Mouse (Mus musculus) MEL (cell line): ENCODE data around the gene 6330409D20Rik. TPM values are rescaled to one million over a fixed set of nuclear protein-coding genes. Genes with fewer than 3 reads are reported as not detected.

ENCODE experiments used
- DNase-seq: peaks from one replicate; pipeline ENCODE4 v3.0.0; 2011; ENCODE audit warnings: low read depth, low spot score
- H3K27ac ChIP-seq: 2 replicates; pipeline ENCODE4 v1.5.1; 2012; ENCODE audit warnings: low read depth, mild to moderate bottlenecking, control low read depth, low read length, moderate library complexity; ENCODE audit not compliant: control insufficient read depth
- H3K27me3 ChIP-seq, 2 experiments: fragments of 150-350 bp in 1 of 2; sonication (generic) in 1 of 2; 2 replicates each; pipeline ENCODE4 v1.6.1; 2012; ENCODE audit warnings: low read length in 2 of 2, mild to moderate bottlenecking in 2 of 2, improper control_type of control experiment in 1 of 2, moderate library complexity in 1 of 2; ENCODE audit not compliant: insufficient read depth in 2 of 2, control insufficient read depth in 1 of 2
- H3K36me3 ChIP-seq, 2 experiments: 2 replicates each; pipeline ENCODE4 v1.6.1; 2012 to 2014; ENCODE audit warnings: low read length in 2 of 2, improper control_type of control experiment in 1 of 2, inconsistent platforms in 1 of 2, mild to moderate bottlenecking in 1 of 2; ENCODE audit not compliant: insufficient read depth in 2 of 2, control insufficient read depth in 1 of 2
- H3K4me1 ChIP-seq, 2 experiments: fragments of 150-350 bp in 1 of 2; sonication (generic) in 1 of 2; 2 replicates each; pipeline ENCODE4 v1.6.1; 2012; ENCODE audit warnings: low read length in 2 of 2, improper control_type of control experiment in 1 of 2, mild to moderate bottlenecking in 1 of 2; ENCODE audit not compliant: insufficient read depth in 2 of 2, control insufficient read depth in 1 of 2
- H3K4me3 ChIP-seq, 2 experiments: fragments of 150-350 bp in 1 of 2; sonication (generic) in 1 of 2; 2 replicates each; pipeline ENCODE4 v1.5.1; 2012; ENCODE audit warnings: low read depth in 2 of 2, low read length in 2 of 2, mild to moderate bottlenecking in 2 of 2, moderate library complexity in 2 of 2, control low read depth in 1 of 2, improper control_type of control experiment in 1 of 2; ENCODE audit not compliant: control insufficient read depth in 1 of 2, insufficient read depth in 1 of 2
- H3K79me2 ChIP-seq: 2 replicates; pipeline ENCODE4 v1.6.1; 2012; ENCODE audit warnings: mild to moderate bottlenecking, low read length, moderate library complexity; ENCODE audit not compliant: control insufficient read depth, poor library complexity, insufficient read depth
- H3K9ac ChIP-seq: 2 replicates; pipeline ENCODE4 v1.6.1; 2012; ENCODE audit warnings: low read depth, mild to moderate bottlenecking, control low read depth, low read length, moderate library complexity; ENCODE audit not compliant: control insufficient read depth, poor library complexity, severe bottlenecking
- H3K9me3 ChIP-seq: fragments of 150-350 bp; sonication (generic); replicated peaks from 2 replicates; pipeline ENCODE4 v1.6.1; 2012; ENCODE audit warnings: mild to moderate bottlenecking, low read length, improper control_type of control experiment, moderate library complexity; ENCODE audit not compliant: insufficient read depth
- CHD2 ChIP-seq: IDR thresholded peaks from 2 replicates; pipeline ENCODE4 v1.6.1; 2011; ENCODE audit warnings: low read length, improper control_type of control experiment
- CTCF ChIP-seq, 3 experiments: IDR thresholded peaks in 2 of 3; conservative IDR thresholded peaks in 1 of 3; 2 replicates each; pipeline ENCODE4 v1.5.1; 2011 to 2012; ENCODE audit warnings: low read length in 3 of 3, low read depth in 2 of 3, mild to moderate bottlenecking in 2 of 3, improper control_type of control experiment in 1 of 3, inconsistent platforms in 1 of 3, mixed read lengths in 1 of 3, moderate library complexity in 1 of 3; ENCODE audit not compliant: control insufficient read depth in 1 of 3, insufficient read depth in 1 of 3, poor library complexity in 1 of 3, severe bottlenecking in 1 of 3
- E2F4 ChIP-seq: IDR thresholded peaks from 2 replicates; pipeline ENCODE4 v1.6.1; 2011; ENCODE audit warnings: low read depth, low read length, improper control_type of control experiment, borderline replicate concordance
- EP300 ChIP-seq, 2 experiments: IDR thresholded peaks; 2 replicates each; pipeline ENCODE4 v1.6.1; 2011; ENCODE audit warnings: improper control_type of control experiment in 2 of 2, low read length in 2 of 2, low read depth in 1 of 2, mild to moderate bottlenecking in 1 of 2
- GABPA ChIP-seq: IDR thresholded peaks from 2 replicates; pipeline ENCODE4 v1.6.1; 2012; ENCODE audit warnings: low read depth, mild to moderate bottlenecking, inconsistent platforms, low read length, improper control_type of control experiment, moderate library complexity
- HCFC1 ChIP-seq: IDR thresholded peaks from 2 replicates; pipeline ENCODE4 v1.6.1; 2012; ENCODE audit warnings: low read depth, mild to moderate bottlenecking, inconsistent platforms, low read length, improper control_type of control experiment, moderate library complexity
- JUND ChIP-seq: IDR thresholded peaks from 2 replicates; pipeline ENCODE4 v1.6.1; 2011; ENCODE audit warnings: low read depth, mild to moderate bottlenecking, improper control_type of control experiment, low read length
- MAZ ChIP-seq: IDR thresholded peaks from 2 replicates; pipeline ENCODE4 v1.6.1; 2012; ENCODE audit warnings: low read depth, mild to moderate bottlenecking, inconsistent platforms, low read length, improper control_type of control experiment
- MYC ChIP-seq: IDR thresholded peaks from 2 replicates; pipeline ENCODE4 v1.6.1; 2011; ENCODE audit warnings: low read depth, mild to moderate bottlenecking, low read length, improper control_type of control experiment, moderate library complexity
- POLR2AphosphoS5 ChIP-seq: IDR thresholded peaks from 2 replicates; pipeline ENCODE4 v1.6.1; 2012; ENCODE audit warnings: low read depth, borderline replicate concordance, mild to moderate bottlenecking, inconsistent platforms, low read length, moderate library complexity, mixed read lengths
- RAD21 ChIP-seq: IDR thresholded peaks from 2 replicates; pipeline ENCODE4 v1.6.1; 2011; ENCODE audit warnings: mild to moderate bottlenecking, low read depth, low read length, improper control_type of control experiment
- RCOR1 ChIP-seq: IDR thresholded peaks from 2 replicates; pipeline ENCODE4 v1.6.1; 2012; ENCODE audit warnings: low read depth, mild to moderate bottlenecking, inconsistent platforms, low read length, improper control_type of control experiment
- SIN3A ChIP-seq: IDR thresholded peaks from 2 replicates; pipeline ENCODE4 v1.6.1; 2012; ENCODE audit warnings: low read length, improper control_type of control experiment, inconsistent platforms
- SMC3 ChIP-seq: IDR thresholded peaks from 2 replicates; pipeline ENCODE4 v1.6.1; 2011; ENCODE audit warnings: low read depth, low read length, improper control_type of control experiment
- USF1 ChIP-seq: IDR thresholded peaks from 2 replicates; pipeline ENCODE4 v1.6.1; 2014; ENCODE audit warnings: low read depth, mild to moderate bottlenecking, inconsistent platforms, low read length, improper control_type of control experiment, moderate library complexity
- ZC3H11A ChIP-seq: IDR thresholded peaks from 2 replicates; pipeline ENCODE4 v1.6.1; 2012; ENCODE audit warnings: low read depth, mild to moderate bottlenecking, inconsistent platforms, low read length, improper control_type of control experiment
- ZNF384 ChIP-seq: IDR thresholded peaks from 2 replicates; pipeline ENCODE4 v1.6.1; 2012; ENCODE audit warnings: low read depth, mild to moderate bottlenecking, inconsistent platforms, low read length, improper control_type of control experiment
- polyA plus RNA-seq, 2 experiments: library from polyadenylated mRNA; stranded (reverse) in 1 of 2; unstranded in 1 of 2; fragments of >175 nt in 1 of 2; fragments of >200 nt in 1 of 2; gene quantifications; 2 replicates each; pipeline versions ENCODE4 v1.2.1 to v1.2.4; 2012; ENCODE audit warnings: low replicate concordance in 2 of 2, low read depth in 1 of 2; ENCODE audit not compliant: insufficient read length in 2 of 2, insufficient read depth in 1 of 2, missing spikeins in 1 of 2
- total RNA-seq: library from RNA; depleted of rRNA; stranded (reverse); fragments of 300-350 nt; gene quantifications from 2 replicates; pipeline ENCODE4 v1.2.3, GENCODE M21; 2012

6330409D20Rik gene
- total and polyA plus RNA-seq, 3 experiments = not detected

- H3K79me2 ChIP-seq = peaks cover 15% of the 10 kb centered on the region
- no peak overlapping the region for H3K9ac ChIP-seq
- H3K4me3 ChIP-seq = no peak overlapping the region
- no peak for TF ChIP-seq POLR2AphosphoS5
- TF ChIP-seq E2F4 = no peak
- TF ChIP-seq USF1 = 0 out of 2 replicates have a peak, but pooled peaks have one; percentile 42
- no peaks in the 10 kb centered on the region for H3K9me3 ChIP-seq
- H3K27me3 ChIP-seq = no peaks in the 10 kb centered on the region
- DNase-seq = no peak
- peaks cover 0 to 10% of the 10 kb centered on the region in 2 experiments; a peak in 3 of 4 replicates for H3K36me3 ChIP-seq
- no peak overlapping the region for H3K27ac ChIP-seq
- H3K4me1 ChIP-seq = peaks cover 0 to 15% of the 10 kb centered on the region in 2 experiments; a peak in 2 of 4 replicates
These were observed 49.8 kb downstream of the 6330409D20Rik start for GRCm38 (mm10) chr2:32691041-32691440.

GRCm38 (mm10) chr2:32689420-32689819 lies 51.4 kb downstream of the 6330409D20Rik start:
- H3K9ac ChIP-seq = no peak overlapping the region
- H3K27ac ChIP-seq = no peak overlapping the region
- no peaks in the 10 kb centered on the region for H3K27me3 ChIP-seq
- no peak overlapping the region for H3K4me3 ChIP-seq
- peaks cover 0 to 13% of the 10 kb centered on the region in 2 experiments; a peak in 2 of 4 replicates for H3K4me1 ChIP-seq
- no peak for TF ChIP-seq CHD2
- TF ChIP-seq MYC = no peak; the same call in 1 of the 2 replicates
- TF ChIP-seq RAD21 = peak; percentile 86
- peak; percentile 97 for TF ChIP-seq SMC3
- no peak for TF ChIP-seq GABPA
- TF ChIP-seq EP300 (IDR thresholded peaks at IDR 0.05; ENCODE audit: low read depth in 1 of 2, low read length in 2 of 2) = peak in 1 of 2 experiments; percentile 18; a peak in 1 of 4 replicates
- TF ChIP-seq ZNF384 = peak; percentile 44; the same call in 1 of the 2 replicates
- peak; percentile 84 for TF ChIP-seq JUND
- TF ChIP-seq POLR2AphosphoS5 = no peak
- peak; percentile 52; the same call in 1 of the 2 replicates for TF ChIP-seq SIN3A
- peak; percentile 53 for TF ChIP-seq RCOR1
- TF ChIP-seq MAZ = peak; percentile 95
- TF ChIP-seq E2F4 = no peak
- TF ChIP-seq CTCF (IDR thresholded peaks at IDR 0.05 in 2 of 3, conservative IDR thresholded peaks at IDR 0.05 in 1 of 3; ENCODE audit: control insufficient read depth in 1 of 3, insufficient read depth in 1 of 3, low read depth in 2 of 3, low read length in 3 of 3, poor library complexity in 1 of 3, severe bottlenecking in 1 of 3) = peak; percentile 99 to 100 (median 100); a peak in 5 of 6 replicates
- TF ChIP-seq ZC3H11A = peak; percentile 84
- TF ChIP-seq HCFC1 = peak; percentile 52; the same call in 1 of the 2 replicates
- H3K36me3 ChIP-seq = peaks cover 3 to 9% of the 10 kb centered on the region in 2 experiments
- H3K79me2 ChIP-seq = peaks cover 15% of the 10 kb centered on the region
- no peaks in the 10 kb centered on the region for H3K9me3 ChIP-seq
- peak; percentile 94 for DNase-seq
